Mouse (Mus musculus) retina, postnatal 1 day (tissue): ENCODE results near the gene Cib2.
"Not testable (repeated sequence)": the region's sequence is repeated elsewhere in the genome, so short reads cannot be mapped to it uniquely, and the experiment has no call there.

Source experiments
- DNase-seq: peaks from one replicate; pipeline ENCODE4 v3.0.0-alpha.2; 2012

Gene Cib2

DNA sequence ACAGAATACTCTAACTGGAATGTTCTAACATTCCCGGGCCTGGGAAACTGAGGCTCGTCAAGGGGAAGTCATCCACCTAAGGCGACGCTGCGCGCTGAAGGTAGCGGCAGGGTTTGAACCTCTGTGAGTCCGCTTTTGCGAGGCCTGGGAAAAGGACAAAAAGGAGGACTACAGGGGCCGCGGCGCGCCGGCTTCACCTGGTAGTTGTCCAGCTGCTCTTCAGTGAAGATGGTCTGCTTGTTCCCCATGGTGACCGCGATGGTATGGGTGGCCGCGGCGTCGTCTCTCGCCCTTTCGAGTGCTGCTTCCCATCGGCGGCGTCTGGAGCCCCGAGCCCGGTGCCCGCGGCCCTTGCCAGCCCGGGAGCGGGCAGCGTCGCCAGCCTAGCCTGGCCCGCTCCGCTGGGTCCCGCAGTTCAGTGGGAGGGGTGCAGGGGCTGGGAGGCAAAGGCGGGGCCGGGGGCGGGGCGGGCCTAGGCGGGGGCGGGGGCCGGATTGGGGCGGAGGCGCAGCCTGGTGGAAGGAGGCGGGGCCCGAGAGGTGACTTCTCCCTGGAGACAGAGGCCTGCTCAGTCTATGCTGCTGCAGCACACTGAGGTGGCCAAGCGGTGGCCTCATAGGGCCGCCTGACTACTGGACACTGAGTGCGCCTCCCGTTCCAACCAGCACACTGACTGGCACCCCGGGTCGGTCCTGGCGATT is at the start of gene Cib2:
TSS of gene Cib2 (minus strand) at position 448 of the 701 bp plus-strand sequence.
- peak; percentile 91 for DNase-seq

DNA sequence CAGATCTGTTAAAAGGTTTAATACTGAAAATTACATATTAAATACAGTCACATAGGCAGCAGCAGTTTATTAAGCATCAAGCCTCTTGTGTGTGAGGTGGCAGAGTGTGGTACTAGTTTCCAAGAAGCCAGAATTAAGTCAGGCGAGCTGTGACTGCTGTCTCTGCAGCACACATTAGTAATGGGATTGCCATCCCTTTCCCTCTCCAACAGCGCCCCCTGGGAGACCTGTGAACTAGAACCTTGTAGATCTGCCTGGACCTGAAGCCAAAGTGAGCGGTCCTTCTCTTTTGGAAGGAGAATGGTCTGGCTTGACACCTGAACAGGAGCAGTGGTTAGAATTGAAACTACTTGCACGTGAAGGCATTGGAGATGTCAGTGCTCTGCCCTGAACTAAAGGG is 44.9 kb upstream of the Cib2 start:
- DNase-seq, result peak; percentile 70

DNA sequence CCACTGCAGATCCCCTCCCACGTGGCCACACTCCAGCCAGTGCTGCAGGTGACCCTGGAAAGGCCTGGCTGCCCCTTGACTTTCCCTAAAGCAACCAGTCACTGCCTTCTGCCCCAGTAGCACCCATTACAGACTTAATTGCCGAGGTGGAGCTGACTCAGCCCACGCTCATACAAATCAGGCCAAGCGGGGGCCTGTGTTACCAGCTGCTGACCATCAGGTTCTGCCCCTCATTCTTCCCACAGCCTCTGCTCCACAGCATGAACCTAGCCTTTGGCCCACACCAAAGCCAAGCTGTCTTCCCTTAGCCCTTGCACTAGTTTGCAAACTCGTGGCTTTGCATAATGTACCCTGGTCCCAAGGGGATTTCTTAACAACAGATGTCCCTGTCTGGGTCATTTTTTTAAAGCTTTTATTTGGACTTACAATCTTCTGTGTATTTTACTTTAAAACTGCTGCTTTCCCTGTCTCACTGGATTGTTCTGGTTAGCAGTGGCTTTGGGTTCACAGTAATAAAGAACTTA is 44.2 kb upstream of the Cib2 start:
- DNase-seq, result no peak

DNA sequence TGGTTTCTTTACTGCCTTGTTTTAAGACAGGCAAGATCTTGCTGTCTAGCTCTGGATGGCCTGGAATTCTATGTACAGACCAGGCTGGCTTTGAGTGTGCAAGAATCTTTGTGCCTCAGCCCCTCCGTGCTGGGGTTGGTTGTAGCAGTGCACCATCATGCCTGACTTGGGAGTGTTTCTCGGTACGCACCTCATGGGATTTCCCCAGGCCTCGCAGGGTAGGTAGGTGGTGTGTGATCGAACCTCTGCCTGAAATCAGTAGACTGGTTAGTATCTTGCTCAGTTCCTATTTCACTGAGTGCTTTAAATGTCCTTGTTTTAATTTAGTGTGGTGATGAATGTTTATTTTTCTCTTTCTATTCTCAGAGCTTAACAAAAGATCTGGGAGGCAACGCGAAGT is 42.9 kb upstream of the Cib2 start:
- no peak for DNase-seq

DNA sequence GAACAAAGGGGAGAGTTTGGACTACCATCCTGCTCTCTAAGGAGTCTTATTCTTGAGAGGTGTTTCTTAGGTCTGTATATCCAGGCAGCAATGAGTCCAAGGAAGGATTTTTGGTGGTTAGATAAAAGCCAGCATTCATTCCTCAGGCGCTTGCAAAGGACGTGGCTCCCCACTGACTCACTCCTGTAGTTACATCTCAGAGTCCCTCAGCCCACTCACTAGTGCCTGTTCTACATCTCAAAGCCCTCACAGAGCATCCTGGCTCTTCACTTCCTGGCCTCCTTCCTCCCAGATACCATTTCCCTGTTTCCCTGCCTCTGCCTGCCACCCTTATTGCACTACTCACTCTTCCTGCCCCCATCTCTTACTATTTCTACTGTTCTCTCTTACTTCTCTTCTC is 42.4 kb upstream of the Cib2 start:
- DNase-seq, result no peak

DNA sequence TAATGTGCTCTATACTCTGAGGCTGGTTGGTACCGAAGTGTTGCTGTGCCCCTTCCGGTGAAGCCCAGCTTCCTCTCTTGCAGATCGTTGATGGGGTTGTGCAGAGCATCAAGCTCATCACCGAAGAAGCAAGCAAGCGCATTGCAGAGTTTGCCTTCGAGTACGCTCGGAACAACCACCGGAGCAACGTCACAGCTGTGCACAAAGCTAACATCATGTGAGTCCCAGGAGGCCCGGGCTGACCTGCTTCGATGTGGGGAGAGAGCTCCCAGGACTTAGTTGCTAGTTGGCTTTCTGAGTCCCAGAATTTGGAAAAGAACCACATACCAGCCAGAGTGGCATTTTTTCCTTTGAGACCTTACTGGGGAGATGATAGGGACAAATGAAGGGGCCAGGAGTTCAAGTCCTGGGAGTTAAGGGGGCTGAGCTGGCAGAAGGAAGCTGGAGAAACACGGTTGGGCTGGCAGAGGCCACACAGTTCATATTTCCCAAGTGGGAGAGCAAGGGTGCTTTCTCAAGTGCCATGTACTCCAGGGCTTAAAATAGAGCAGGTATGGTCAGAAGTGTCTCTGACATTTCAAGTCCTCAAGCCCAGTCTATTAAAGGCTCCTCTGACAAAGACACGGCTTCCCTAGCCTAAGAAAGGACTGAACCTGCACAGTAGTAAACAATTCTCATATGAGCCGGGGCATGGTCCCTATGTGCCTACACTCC is 36.9 kb upstream of the Cib2 start:
- DNase-seq, result no peak

DNA sequence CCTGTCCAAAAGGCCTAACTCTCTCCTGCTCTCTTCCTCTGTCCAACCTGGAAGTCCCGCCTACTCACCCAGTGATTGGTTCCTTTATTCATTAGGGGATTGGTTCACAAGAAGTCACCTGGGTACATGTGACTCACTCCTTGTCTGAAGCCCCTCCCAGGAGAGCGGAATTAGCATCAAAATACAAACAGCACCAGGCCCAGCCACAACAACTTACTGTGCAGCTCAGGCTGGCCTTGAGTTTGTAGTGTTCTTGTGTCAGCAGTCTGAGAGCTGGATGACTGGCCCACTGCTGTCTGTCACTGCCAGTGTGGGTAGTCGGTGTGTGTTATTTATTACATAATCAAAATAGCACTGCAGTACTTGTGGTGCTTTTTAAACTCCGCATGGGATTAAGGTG is 33.6 kb upstream of the Cib2 start:
- DNase-seq, result not testable (repeated sequence)

DNA sequence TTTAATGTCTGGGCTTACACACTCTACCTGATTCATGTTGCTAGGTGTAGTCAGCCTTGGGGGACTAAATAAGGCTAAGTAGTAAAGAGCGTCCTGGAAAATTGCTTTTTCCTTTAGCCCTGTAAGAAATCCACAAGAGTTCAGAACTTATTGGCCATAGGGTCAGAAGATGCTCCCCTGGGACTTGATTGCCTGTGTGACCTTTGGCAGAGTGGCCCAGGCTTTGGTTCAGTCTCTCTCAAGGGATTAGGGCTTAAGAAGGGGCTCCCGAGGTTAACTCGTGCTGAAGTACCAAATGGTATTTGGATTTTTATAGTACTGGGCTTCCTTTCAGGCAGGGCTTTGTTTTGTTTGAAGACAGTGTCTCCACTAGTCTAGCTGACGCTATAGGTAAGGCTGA is 27.8 kb upstream of the Cib2 start:
- DNase-seq, result no peak

DNA sequence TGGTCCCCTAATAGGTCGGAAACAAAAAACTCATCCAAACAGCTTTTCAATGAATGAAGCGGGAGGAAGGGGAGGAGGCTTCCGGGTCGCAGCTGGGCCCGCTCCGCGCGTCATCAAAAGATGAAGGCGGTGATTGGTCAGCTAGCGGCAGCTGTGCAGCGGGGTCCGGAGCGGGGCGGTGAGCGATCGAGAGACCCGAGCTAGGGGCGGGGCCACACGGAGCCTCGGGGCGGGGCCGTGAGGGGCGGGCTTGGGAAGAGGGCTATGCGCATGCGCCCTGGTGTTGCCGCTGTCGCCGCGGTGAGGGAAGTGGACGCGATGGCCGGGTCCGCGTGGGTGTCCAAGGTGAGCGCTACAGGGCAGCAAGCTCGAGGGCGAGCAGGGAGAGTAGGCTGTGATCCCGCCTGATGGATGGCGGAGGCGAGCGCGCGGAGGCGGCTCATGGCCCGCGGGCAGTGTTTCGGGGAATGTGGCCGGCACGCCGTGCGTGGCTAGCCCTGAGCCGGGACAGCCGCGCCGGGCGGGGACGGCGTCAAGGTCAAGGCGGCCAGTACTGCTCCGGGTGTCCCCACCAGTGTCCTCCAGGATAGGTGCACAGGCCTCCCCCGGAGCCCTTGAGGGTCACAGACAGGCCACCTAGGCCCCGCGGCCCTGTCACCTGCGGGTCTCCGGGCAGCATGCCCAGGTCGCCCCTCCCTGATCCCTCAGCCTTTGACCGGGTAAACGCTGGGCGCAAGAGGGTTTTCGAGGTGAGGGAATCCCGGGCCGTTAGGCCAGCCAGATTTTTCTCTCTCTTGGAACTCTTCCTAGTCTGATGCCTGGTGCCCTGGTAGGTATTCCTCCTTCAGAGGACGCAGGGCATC is 26.4 kb upstream of the Cib2 start, which contains the start of gene Idh3a:
TSS of gene Idh3a (plus strand) at position 136 of the 863 bp plus-strand sequence.
- DNase-seq, result peak; percentile 98

DNA sequence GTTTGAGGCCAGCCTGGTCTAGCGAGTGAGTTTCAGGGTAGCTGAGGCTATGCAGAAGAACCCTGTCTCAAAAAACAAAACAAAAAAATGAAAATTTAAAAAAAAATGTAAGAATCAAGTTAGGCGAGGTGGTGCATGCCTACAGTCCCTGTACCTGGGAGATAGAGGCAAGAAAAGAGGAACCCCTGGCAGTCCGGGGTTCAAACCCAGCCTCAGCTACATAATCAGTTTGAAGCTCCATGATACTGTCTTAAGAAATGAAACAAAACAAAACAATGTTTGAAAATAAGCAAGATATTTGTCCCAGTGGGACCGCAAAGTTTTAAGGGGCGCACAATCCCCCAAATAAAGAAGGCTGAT is 25.8 kb upstream of the Cib2 start:
- no peak for DNase-seq

DNA sequence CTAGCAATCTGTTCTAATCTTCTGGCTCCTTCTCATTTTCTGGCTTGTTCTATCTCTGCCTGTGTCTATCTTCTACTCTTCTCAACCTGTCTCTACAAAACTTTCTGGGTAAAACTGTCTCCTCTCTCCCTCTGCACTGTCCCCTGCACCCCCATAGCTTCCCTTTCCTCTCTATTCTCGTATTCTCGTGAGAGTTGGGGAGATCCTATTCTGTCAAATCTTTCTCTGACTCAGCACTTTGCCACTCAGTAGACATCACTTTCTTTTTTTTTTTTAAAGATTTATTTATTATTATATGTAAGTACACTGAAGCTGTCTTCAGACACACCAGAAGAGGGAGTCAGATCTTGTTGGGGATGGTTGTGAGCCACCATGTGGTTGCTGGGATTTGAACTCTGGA is 24.1 kb upstream of the Cib2 start:
- not testable (repeated sequence) for DNase-seq

DNA sequence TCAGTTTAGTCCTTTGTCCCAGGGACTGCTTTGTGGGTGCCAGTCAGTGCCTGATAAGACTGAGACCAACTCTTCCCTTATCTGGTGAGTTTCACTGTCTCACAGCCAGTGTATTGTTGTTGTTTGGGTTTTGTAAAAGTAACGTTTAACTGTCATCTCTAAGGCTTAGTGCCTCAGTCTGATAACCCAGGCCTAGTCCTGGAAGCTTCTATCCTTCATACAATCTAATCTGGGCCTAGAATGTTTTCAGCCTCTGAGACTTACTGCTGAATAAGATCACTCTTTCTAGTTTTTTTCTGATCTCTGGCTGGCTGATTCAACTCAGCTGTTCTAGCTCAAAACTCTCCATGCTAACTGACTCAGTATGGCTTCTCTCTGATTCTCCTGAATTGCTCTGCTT is 23.7 kb upstream of the Cib2 start:
- no peak for DNase-seq

DNA sequence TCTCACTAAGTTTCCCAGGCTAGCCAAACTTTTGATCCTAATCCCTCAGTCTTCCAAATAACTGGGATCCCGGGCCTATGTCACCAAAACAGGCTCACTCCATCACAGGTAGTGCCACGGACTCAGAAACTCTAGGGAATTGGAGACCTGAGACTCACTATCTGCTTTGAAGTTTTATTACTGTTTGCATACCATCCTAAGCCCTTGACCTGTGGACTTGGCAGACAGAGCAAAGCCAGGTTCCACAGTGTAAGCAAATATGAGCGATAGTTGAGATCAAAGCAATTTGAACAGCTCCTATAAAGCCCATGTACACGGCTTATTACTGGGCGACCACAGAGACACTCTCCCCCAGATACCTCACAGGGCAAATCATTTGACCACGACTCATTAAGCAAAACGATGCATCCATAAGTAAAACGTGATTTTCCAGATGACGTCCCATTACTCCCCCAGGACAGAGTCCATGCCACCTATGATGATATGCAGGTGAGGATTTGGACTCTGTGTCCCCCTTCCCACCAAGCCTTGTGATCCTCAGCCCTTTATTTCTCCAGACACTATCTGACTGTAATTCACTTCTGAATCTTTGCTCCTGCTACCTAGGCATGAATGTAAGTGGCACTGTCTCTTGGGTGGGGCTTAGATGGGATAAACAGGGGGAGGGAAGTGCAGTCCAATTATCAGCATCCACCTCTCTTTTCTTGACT is 11.3 kb upstream of the Cib2 start:
- no peak for DNase-seq

DNA sequence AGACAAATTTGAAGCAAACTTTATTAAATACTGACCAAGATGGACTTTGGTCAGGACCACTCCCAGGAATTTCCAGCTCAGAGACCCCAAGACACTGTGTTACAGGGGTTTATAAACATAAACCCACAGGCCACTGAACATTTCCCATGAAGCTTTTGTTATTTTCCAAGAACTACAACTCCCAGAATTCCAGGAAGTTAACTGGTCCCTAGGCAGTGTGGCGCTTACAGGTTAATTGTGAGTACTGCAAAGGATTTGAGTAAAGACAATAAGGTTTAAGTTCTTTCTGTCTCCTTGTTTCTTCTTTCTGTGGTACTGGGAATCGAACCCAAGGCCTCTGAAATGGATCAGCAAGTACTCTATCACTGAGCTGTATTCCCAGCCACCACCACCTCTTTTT is 8.7 kb upstream of the Cib2 start:
- DNase-seq, result peak; percentile 62

DNA sequence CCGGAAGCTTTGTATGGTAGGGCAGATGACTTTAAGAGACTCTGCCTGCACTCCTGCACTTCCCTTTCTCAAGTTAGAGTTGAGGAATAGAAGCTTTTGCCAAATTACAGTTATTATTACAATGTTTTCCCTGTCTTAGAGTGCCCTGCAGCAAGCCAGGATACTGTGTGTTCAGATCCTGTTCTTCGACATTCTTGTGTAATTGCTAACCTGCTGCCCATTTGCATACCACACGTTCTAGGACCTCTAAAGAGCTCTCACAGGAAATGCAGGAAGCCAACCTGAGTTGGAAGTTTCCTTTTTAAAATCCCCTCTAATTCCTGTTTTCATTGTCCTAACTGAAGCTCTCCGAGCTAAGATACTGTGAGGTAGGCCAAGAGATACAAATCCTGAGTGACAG is 6.9 kb upstream of the Cib2 start:
- no peak for DNase-seq

DNA sequence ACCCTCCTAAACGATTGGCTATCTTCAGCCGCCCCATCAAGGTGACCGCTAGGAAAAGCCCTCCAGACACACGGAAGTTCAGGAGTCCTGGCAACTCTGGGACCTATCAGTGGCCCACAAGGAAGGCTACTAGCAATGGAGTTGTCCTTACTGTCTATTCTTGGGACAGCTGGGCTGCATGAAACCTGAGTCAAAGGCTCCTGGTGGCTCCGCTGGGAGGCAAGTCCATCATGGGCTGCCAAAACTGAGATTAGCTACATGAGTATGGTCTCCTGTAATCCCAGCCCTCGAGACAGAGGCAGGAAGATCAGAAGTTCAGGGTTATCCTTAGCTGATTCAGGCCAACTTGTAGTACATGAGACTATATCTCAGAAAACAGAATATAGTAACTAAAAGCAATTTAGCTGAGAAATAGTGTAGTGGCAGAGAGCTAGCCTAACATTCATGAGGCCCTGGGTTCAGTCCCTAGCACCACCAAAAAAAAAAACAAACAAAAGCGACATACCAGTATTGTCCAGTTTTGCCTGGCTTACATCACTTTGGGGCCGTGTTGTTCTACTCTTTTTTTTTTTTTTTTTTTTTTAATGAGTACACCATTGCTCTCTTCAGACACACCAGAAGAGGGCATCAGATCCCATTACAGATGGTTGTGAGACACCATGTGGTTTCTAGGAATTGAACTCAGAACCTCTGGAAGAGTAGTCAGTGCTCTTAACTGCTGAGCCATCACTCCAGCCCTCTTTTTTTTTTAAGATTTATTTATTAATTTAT is 998 bp upstream of the Cib2 start:
- DNase-seq, result no peak

DNA sequence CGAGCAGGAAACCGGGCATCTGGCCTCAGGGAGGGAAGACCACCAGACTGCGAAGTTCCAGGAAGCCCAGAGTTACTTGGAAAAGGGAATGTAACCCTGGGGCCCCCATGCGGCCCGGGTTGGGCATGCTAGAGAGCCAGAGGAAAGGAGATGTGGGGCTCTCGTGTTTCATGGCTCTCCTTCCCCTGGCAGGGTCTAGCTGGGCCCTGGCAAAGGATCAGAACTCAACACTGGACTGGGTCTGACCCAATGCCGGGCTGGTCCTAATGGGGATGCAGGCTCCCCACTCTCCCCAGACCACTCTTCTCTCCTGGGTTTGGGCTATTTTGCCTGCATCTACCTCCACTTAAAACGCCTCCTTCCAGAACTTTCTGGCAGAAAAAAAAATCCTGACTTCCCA is 1.3 kb downstream of the Cib2 start:
- DNase-seq, result no peak

DNA sequence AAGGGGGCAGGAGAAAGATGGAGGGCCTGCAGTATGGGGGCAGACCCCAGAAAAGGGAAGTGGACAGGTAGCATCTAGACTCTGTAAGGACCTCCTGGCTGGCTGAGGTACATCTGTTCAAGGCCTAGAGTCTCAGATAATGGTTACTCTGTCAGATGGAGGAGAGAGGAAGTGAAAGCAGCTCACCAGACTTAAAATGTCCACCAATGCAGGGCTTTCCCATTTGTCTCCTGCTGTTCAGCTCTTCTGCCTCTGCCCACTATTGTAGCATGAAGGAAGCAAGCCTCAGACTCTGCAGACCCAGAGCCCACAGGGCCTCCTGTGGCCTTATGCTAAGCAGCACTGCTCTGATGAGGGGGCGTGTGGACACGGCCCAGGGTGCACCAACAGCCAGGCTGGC is 5.0 kb downstream of the Cib2 start:
- DNase-seq, result no peak

DNA sequence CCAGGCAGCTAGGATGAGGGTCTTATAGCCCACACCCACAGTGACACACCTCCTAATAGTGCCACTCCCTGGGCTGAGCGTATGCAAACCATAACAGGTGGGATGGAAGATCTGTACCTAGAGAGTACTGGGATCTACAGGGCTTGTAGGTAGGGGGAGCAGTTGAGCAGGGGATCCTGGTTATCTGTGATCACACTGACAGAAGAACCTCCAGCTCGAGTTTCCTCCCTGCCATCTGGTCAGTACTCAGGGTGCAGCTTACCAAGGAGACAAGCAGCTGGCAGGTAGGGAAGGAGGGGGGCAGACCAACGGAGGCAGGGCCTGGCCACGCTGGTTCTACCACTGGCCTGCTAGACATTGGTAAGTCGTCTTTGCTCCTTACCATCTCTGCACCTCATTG is 7.6 kb downstream of the Cib2 start:
- DNase-seq, result peak; percentile 80

DNA sequence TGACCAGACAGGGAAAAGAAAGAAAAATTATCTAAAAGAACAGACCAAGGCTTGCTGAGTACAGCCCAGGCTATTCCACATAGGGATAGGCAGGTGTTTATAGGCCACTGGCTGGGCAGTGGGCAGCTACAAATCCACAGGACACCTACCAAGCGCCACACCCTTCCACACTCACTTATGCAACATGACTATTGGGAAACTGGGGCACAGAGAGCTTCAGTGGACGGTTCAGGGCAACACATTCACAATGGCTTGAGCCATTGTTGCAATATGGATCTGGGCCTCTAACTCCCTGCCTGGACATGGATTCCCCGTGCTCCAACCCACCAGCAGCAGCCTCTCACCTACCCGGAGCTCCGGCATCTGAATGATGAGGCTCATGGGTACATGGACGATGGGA is 10.6 kb downstream of the Cib2 start:
- DNase-seq, result no peak

DNA sequence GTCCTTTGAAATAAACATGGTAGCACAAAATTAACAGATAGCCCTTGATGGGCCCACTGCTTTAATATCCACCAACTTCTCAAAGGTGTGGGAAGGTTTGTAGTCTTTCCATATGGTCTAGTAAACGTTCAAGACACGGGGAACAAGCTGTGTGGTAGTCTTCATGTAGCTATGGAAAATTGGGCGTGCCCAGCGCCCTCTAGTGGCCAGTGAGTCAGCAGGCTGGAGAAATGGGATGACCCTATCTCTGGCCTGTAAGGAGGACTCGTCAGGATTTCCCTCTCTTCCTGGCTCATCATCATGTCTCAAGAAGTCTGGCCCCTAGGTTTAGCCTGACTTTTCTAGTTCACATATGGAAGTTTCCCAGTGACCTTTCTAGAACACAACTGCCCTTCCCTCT is 12.5 kb downstream of the Cib2 start:
- peak; percentile 77 for DNase-seq

DNA sequence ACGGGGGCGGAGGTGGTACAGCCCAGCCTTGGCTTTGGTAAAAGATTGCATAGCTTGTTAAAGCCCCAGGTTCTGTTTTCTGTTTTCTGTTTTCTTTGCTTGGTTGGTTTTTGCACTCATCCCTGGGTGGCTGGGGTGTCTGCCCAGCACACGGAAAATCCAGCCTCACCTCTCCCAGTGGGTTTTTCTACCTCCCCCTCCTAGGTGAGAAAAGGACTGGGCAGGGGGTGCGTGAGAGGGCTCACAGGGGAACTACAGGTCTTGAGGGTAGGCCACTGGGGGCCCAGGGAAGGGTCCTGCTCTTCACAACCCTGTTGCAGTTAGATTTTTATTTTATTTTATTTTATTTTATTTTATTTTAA is 15.1 kb downstream of the Cib2 start:
- DNase-seq, result no peak
